ENCODE assay signal across 8 mouse cellular contexts in the genomic region with DNA sequence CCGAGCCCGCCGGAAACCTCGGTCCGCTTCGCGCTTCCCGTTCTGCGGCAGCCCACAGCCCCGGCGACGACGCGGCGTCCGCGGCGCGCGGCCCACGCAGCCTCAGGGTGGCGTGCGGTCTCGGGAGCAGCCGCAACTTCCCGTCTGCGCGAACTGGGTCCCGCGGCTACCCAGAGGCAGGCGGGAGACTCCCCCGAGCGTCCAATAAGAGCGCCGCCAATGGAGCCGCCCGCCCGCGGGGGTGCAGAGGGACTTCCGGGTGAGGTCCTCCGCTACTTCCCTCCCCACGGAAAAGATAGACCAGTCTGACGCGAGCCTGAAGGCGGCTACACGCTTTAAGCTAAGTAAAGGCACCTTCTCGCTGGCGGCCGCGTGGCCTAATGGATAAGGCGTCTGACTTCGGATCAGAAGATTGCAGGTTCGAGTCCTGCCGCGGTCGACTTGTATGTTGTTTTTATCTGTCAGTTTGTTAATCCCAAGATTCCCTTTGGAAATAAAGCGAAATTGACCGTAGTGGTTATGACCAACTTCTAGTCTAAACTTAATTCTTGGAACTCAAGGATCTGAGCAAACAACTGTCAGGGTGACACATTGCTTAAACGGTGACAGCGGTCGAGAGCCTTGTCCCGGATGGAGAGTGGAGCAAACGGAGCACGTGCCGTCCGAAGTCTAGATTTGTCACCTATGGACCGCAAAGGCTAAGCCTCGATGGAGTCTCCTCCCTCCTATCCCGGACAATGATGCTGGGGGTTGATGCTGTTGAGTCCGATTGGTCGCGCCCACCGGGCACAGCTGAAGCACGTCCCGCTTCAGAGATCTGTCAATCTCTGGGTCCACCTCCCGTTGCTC. TPM values are rescaled to one million over a fixed set of nuclear protein-coding genes. Genes with fewer than 3 reads are reported as not detected.
DNase-seq lines count a peak whose midpoint lies in the region; ATAC-seq and TF ChIP-seq lines count a peak whose summit lies in the region.

Gene Polg (minus strand): TSS at position 310 of the 849 bp plus-strand sequence.

- peak; percentile 87 for ATAC-seq in common myeloid progenitor, adult 5-6 weeks (replicated peaks; ENCODE audit: low read depth, poor library complexity, severe bottlenecking)
- peak; percentile 96 for ATAC-seq in hindbrain, postnatal 0 days
- peak; percentile 86 for ATAC-seq in megakaryocyte, adult 5-6 weeks (ENCODE audit: poor library complexity, severe bottlenecking)

- peak; percentile 11; the same call in 1 of the 2 replicates for TF ChIP-seq CTCF in gastrocnemius, adult 2 months (IDR thresholded peaks at IDR 0.05)
- TF ChIP-seq CTCF in hindbrain, postnatal 0 days (IDR thresholded peaks at IDR 0.05; ENCODE audit: low read depth): no peak
- TF ChIP-seq CTCF in left cerebral cortex, adult 2 months (IDR thresholded peaks at IDR 0.05): peak; percentile 3

- H3K4me1 ChIP-seq in hindbrain, postnatal 0 days (ENCODE audit: insufficient read depth, low read length): peaks cover 9% of the 10 kb centered on the region; the same call in 1 of the 2 replicates

- H3K4me2 ChIP-seq in hindbrain, postnatal 0 days (ENCODE audit: low read depth, low read length): peak within 1 kb of the TSS; percentile 65

- intact Hi-C loops in gastrocnemius, adult 2 months (cut with DNase I): loop anchor here (10.0 kb wide), 1 partner anchor 321 kb away; the partner anchor contains the start of gene Mfge8
- intact Hi-C loops in left cerebral cortex, adult 2 months (cut with DNase I): loop anchor here (1.0 to 10.0 kb wide), 2 partner anchors 75 to 191 kb away; partner anchors contain the start of genes Abhd2 and Fanci

- peak within 1 kb of the TSS; percentile 85 for H3K9ac ChIP-seq in hindbrain, postnatal 0 days (replicated peaks; ENCODE audit: low read length)

- DNase-seq in ZHBTc4 (ENCODE audit: low read depth, low spot score): peak; percentile 99
- peak; percentile 99 for DNase-seq in gastrocnemius, adult 2 months
- DNase-seq in hindbrain, postnatal 0 days (ENCODE audit: low spot score): peak; percentile 97
- DNase-seq in left cerebral cortex, adult 2 months (ENCODE audit: extremely low spot score in 1 of 2, low spot score in 2 of 2): peak; percentile 99 to 100
- DNase-seq in right cerebral cortex, adult 2 months (ENCODE audit: low spot score in 2 of 2): peak; percentile 100
- peak; percentile 99 for DNase-seq in urinary bladder, postnatal 14 days (ENCODE audit: low spot score)

- H3K9me3 ChIP-seq in hindbrain, postnatal 0 days (ENCODE audit: low read length): no peaks in the 10 kb centered on the region

- H3K27ac ChIP-seq in gastrocnemius, adult 2 months: peak within 1 kb of the TSS; percentile 92
- peak within 1 kb of the TSS; percentile 90 for H3K27ac ChIP-seq in hindbrain, postnatal 0 days
- H3K27ac ChIP-seq in left cerebral cortex, adult 2 months: peak within 1 kb of the TSS; percentile 77

- H3K4me3 ChIP-seq in gastrocnemius, adult 2 months: peak within 1 kb of the TSS; percentile 97
- peak within 1 kb of the TSS; percentile 88 for H3K4me3 ChIP-seq in hindbrain, postnatal 0 days (ENCODE audit: low read length)
- H3K4me3 ChIP-seq in left cerebral cortex, adult 2 months: peak within 1 kb of the TSS; percentile 68

- peaks cover 16% of the 10 kb centered on the region for H3K36me3 ChIP-seq in hindbrain, postnatal 0 days (ENCODE audit: insufficient read depth, low read length)

- no peaks in the 10 kb centered on the region for H3K27me3 ChIP-seq in hindbrain, postnatal 0 days (ENCODE audit: insufficient read depth, low read length)

- WGBS in hindbrain, postnatal 0 days: under 1% methylated on average over 67 of the region's 76 CpGs

RNA-seq across cellular contexts. Expression of gene Polg, which starts in this region (rescaled TPM):
- total RNA-seq in common myeloid progenitor, adult 5-6 weeks (2017): 38.4 and 48.4 TPM in 2 replicates
- 10 to 100 TPM; 35.2 to 38.4 TPM for total RNA-seq in gastrocnemius, adult 2 months (2021)
- 60.0 and 79.5 TPM in 2 replicates for total RNA-seq in hindbrain, postnatal 0 days (2014; rRNA removed)
- 23.8 and 23.9 TPM in 2 replicates for polyA plus RNA-seq in hindbrain, postnatal 0 days (2015; fragmentation: Nextera tagmentation; extraction: Ambion mirVana)
- 100 to 1,000 TPM in 1 of 2 experiments, 10 to 100 TPM in 1; 86.7 to 100 TPM for total RNA-seq in left cerebral cortex, adult 2 months (2021)
- total RNA-seq in megakaryocyte, adult 5-6 weeks (2015): 18.9 and 26.5 TPM in 2 replicates
- total RNA-seq in megakaryocyte, adult 5-6 weeks (2017): 61.2 and 71.9 TPM in 2 replicates

Comparison
In these comparisons a context has a peak if more than half of its experiments do, and no peak if none do; other contexts are left out.
1. Peak in every context shown above with its lines: DNase-seq, ATAC-seq, H3K4me3 ChIP-seq and H3K27ac ChIP-seq.